Mouse (Mus musculus) heart, postnatal 0 days (tissue): ENCODE measurements at regions not wholly inside any gene's neighbourhood (a gene's known extent, or its start where the extent isn't known, plus 50 kb on each side); places are given as distances from the start of the nearest gene placed in this dataset.

Experiments used
- ATAC-seq: fragments of 200-750 bp; cut with Nextera tagmentation; 2 replicates; pipeline ENCODE4 v1.8.0; 2017; ENCODE audit warnings: low read depth, moderate number of reproducible peaks, moderate library complexity; ENCODE audit not compliant: insufficient read depth
- DNase-seq: peaks from one replicate; pipeline ENCODE4 v3.0.0-alpha.2; 2016; ENCODE audit warnings: low spot score
- H3K27ac ChIP-seq: fragments of 300-500 bp; sonication (generic); 2 replicates; pipeline ENCODE4 v1.5.1; 2014; ENCODE audit warnings: low read depth, mild to moderate bottlenecking
- H3K27me3 ChIP-seq: fragments of 300-500 bp; sonication (generic); 2 replicates; pipeline ENCODE4 v1.6.1; 2014; ENCODE audit warnings: low read length, mixed read lengths; ENCODE audit not compliant: control insufficient read depth, insufficient read depth
- H3K36me3 ChIP-seq: fragments of 300-500 bp; sonication (generic); replicated peaks from 2 replicates; pipeline ENCODE4 v1.6.1; 2014; ENCODE audit warnings: low read length, mixed read lengths; ENCODE audit not compliant: control insufficient read depth, insufficient read depth
- H3K4me1 ChIP-seq: fragments of 300-500 bp; sonication (generic); 2 replicates; pipeline ENCODE4 v1.6.1; 2014; ENCODE audit warnings: antibody characterized with exemption; ENCODE audit not compliant: control insufficient read depth, insufficient read depth
- H3K4me2 ChIP-seq: fragments of 300-500 bp; sonication (generic); 2 replicates; pipeline ENCODE4 v1.6.1; 2014; ENCODE audit warnings: low read depth, mild to moderate bottlenecking, low read length, moderate library complexity
- H3K4me3 ChIP-seq: fragments of 300-500 bp; sonication (generic); 2 replicates; pipeline ENCODE4 v1.5.1; 2014; ENCODE audit warnings: low read depth, low read length
- H3K9ac ChIP-seq: fragments of 300-500 bp; sonication (generic); replicated peaks from 2 replicates; pipeline ENCODE4 v1.6.1; 2014; ENCODE audit warnings: low read depth, low read length, mixed read lengths
- H3K9me3 ChIP-seq: fragments of 300-500 bp; sonication (generic); replicated peaks from 2 replicates; pipeline ENCODE4 v1.6.1; 2016; ENCODE audit warnings: low read length; ENCODE audit not compliant: control insufficient read depth
- CTCF ChIP-seq: IDR thresholded peaks from 2 replicates; pipeline ENCODE4 v1.5.1; 2016; ENCODE audit warnings: antibody characterized with exemption, control low read depth, low read depth
- EP300 ChIP-seq: IDR thresholded peaks from 2 replicates; pipeline ENCODE4 v1.6.1; 2016; ENCODE audit warnings: antibody characterized with exemption, low read depth
- WGBS: fragments of 180-500 bp; shearing (Covaris S2); extraction: QIAGEN DNeasy Blood & Tissue Kit; methylation state at CpG from one replicate; pipeline ENCODE4 v1.1.7; 2014; 5-methylcytosine and 5-hydroxymethylcytosine counted together

GRCm38 (mm10) chr1:179871961-179872360, 68.5 kb upstream of the Ahctf1 start:
- H3K4me2 ChIP-seq = no peak overlapping the region
- WGBS = 74% methylated on average over 3 of the region's 3 CpGs
- no peak for TF ChIP-seq CTCF
- no peak for TF ChIP-seq EP300
- no peaks in the 10 kb centered on the region for H3K9me3 ChIP-seq
- H3K36me3 ChIP-seq = no peaks in the 10 kb centered on the region
- no peaks in the 10 kb centered on the region for H3K27me3 ChIP-seq
- DNase-seq (no peak), ATAC-seq (no peak)
- H3K4me3 ChIP-seq = no peak overlapping the region
- no peak overlapping the region for H3K9ac ChIP-seq
- no peak overlapping the region for H3K27ac ChIP-seq
- H3K4me1 ChIP-seq = no peaks in the 10 kb centered on the region

GRCm38 (mm10) chr1:179868656-179869055, 65.2 kb upstream of the Ahctf1 start:
- no peak for TF ChIP-seq EP300
- WGBS = 78% methylated on average over 9 of the region's 9 CpGs

DNA sequence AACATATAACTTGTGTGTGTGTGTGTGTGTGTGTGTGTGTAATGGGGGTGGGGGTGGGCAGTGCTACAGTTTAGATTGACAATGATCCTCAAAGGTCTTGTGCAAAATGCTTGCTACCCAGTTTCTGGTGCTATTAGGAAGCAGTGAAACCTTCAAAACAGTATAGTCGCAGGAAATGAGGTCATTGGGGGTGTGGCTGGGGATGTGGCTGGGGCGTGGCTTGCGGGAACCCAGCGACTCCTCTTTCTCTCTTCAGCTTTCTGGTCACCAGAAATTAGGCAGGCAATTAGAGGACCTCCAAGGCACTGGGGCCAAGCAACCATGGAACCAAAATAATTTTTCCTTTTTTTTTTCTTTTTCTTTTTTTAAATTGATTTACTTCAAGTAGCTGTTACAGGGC, 64.0 kb upstream of the Ahctf1 start:
- ATAC-seq = no peak
- no peak for TF ChIP-seq EP300
- no peak for TF ChIP-seq CTCF
- DNase-seq = no peak
- Histone ChIP-seq H3K9ac (no peak overlapping the region), H3K27me3 (no peaks in the 10 kb centered on the region), H3K4me3 (no peak overlapping the region), H3K9me3 (no peaks in the 10 kb centered on the region), H3K4me2 (no peak overlapping the region), H3K27ac (no peak overlapping the region), H3K36me3 (no peaks in the 10 kb centered on the region), H3K4me1 (peaks cover 5% of the 10 kb centered on the region)
- 91% methylated on average over 4 of the region's 4 CpGs for WGBS

More at GRCm38 (mm10) chr1:179868656-179869055, 65.2 kb upstream of the Ahctf1 start:
- no peaks in the 10 kb centered on the region for H3K9me3 ChIP-seq
- H3K4me3 ChIP-seq = no peak overlapping the region
- no peaks in the 10 kb centered on the region for H3K27me3 ChIP-seq
- H3K4me2 ChIP-seq = no peak overlapping the region
- no peaks in the 10 kb centered on the region for H3K36me3 ChIP-seq
- H3K4me1 ChIP-seq = peaks cover 5% of the 10 kb centered on the region
- DNase-seq (no peak), ATAC-seq (no peak)
- no peak overlapping the region for H3K9ac ChIP-seq
- H3K27ac ChIP-seq = no peak overlapping the region

GRCm38 (mm10) chr1:179866056-179866772, 62.7 kb upstream of the Ahctf1 start:
- Histone ChIP-seq H3K9ac (no peak overlapping the region), H3K4me1 (peaks cover 5% of the 10 kb centered on the region), H3K27ac (peak overlapping the region; percentile 70), H3K4me3 (no peak overlapping the region), H3K27me3 (no peaks in the 10 kb centered on the region), H3K9me3 (no peaks in the 10 kb centered on the region), H3K4me2 (peak overlapping the region; percentile 9; the same call in 1 of the 2 replicates), H3K36me3 (no peaks in the 10 kb centered on the region)
- TF ChIP-seq EP300 (no peak), CTCF (no peak)
- WGBS = 51% methylated on average over 16 of the region's 16 CpGs
- DNase-seq (peak; percentile 42), ATAC-seq (peak; percentile 49)

GRCm38 (mm10) chr1:179865561-179865960, 62.1 kb upstream of the Ahctf1 start:
- TF ChIP-seq CTCF (no peak), EP300 (no peak)
- no peak overlapping the region for H3K9ac ChIP-seq
- H3K4me3 ChIP-seq = no peak overlapping the region
- ATAC-seq (peak; percentile 66), DNase-seq (peak; percentile 62)
- no peaks in the 10 kb centered on the region for H3K27me3 ChIP-seq
- peaks cover 5% of the 10 kb centered on the region for H3K4me1 ChIP-seq
- 46% methylated on average over 11 of the region's 11 CpGs for WGBS
- H3K27ac ChIP-seq = peak overlapping the region; percentile 70
- H3K36me3 ChIP-seq = no peaks in the 10 kb centered on the region
- peak overlapping the region; percentile 9; the same call in 1 of the 2 replicates for H3K4me2 ChIP-seq
- H3K9me3 ChIP-seq = no peaks in the 10 kb centered on the region
